Mouse (Mus musculus): ENCODE results near the gene AW549877.

DNA sequence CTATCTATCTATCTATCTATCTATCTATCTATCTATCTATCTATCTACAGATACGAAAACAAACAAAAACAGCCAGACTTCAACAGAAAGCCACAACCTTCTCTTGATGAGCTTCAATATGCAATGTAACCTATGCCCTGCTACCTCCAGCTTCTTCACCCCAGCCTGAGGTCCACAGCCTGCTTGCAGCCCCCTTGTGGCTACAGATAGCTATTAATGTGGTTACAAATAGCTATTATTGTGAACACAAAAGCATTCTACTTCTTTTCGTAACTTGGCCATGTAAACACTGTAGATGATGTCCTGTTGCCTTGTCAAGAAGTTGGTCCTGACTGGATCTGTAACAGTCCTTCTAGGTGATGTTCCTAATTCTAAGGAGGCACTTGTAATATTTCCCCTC is 57.4 kb downstream of the AW549877 start:
- TF ChIP-seq CTCF (IDR thresholded peaks at IDR 0.05; ENCODE audit: low read depth): peak; percentile 50
- no peak for TF ChIP-seq EP300 (IDR thresholded peaks at IDR 0.05; ENCODE audit: low read depth)
